Mouse (Mus musculus) hindbrain, postnatal 0 days (tissue): ENCODE measurements around the gene Ecm1. TPM values are rescaled to one million over a fixed set of nuclear protein-coding genes. Genes with fewer than 3 reads are reported as not detected.
A peak's percentile ranks its signal among the peaks of the same experiment; 100 is the strongest.

ENCODE experiments used
- ATAC-seq: fragments of 200-750 bp; cut with Nextera tagmentation; 2 replicates; pipeline ENCODE4 v1.8.0; 2017; ENCODE audit warnings: mild to moderate bottlenecking, moderate TSS enrichment, moderate library complexity
- DNase-seq: peaks from one replicate; pipeline ENCODE4 v3.0.0-alpha.2; 2015; ENCODE audit warnings: low spot score
- H3K27ac ChIP-seq: fragments of 300-500 bp; sonication (generic); 2 replicates; pipeline ENCODE4 v1.5.1; 2014; ENCODE audit warnings: mild to moderate bottlenecking
- H3K27me3 ChIP-seq: fragments of 300-500 bp; sonication (generic); 2 replicates; pipeline ENCODE4 v1.6.1; 2014; ENCODE audit warnings: low read length, mixed read lengths; ENCODE audit not compliant: insufficient read depth
- H3K36me3 ChIP-seq: fragments of 300-500 bp; sonication (generic); 2 replicates; pipeline ENCODE4 v1.6.1; 2014; ENCODE audit warnings: low read length, mixed read lengths; ENCODE audit not compliant: insufficient read depth
- H3K4me1 ChIP-seq: fragments of 300-500 bp; sonication (generic); 2 replicates; pipeline ENCODE4 v1.6.1; 2014; ENCODE audit warnings: antibody characterized with exemption, low read length, mixed read lengths; ENCODE audit not compliant: insufficient read depth
- H3K4me2 ChIP-seq: fragments of 300-500 bp; sonication (generic); 2 replicates; pipeline ENCODE4 v1.6.1; 2014; ENCODE audit warnings: low read depth, mild to moderate bottlenecking, low read length, moderate library complexity, mixed read lengths
- H3K4me3 ChIP-seq: fragments of 300-500 bp; sonication (generic); 2 replicates; pipeline ENCODE4 v1.5.1; 2014; ENCODE audit warnings: low read length
- H3K9ac ChIP-seq: fragments of 300-500 bp; sonication (generic); replicated peaks from 2 replicates; pipeline ENCODE4 v1.6.1; 2014; ENCODE audit warnings: mild to moderate bottlenecking, low read length, moderate library complexity, mixed read lengths
- H3K9me3 ChIP-seq: fragments of 300-500 bp; sonication (generic); 2 replicates; pipeline ENCODE4 v1.6.1; 2016; ENCODE audit warnings: low read length, mixed read lengths
- CTCF ChIP-seq: IDR thresholded peaks from 2 replicates; pipeline ENCODE4 v1.5.1; 2016; ENCODE audit warnings: antibody characterized with exemption, control low read depth, low read depth
- WGBS: fragments of 180-500 bp; shearing (Covaris S2); extraction: QIAGEN DNeasy Blood & Tissue Kit; methylation state at CpG from one replicate; pipeline ENCODE4 v1.1.7; 2014; 5-methylcytosine and 5-hydroxymethylcytosine counted together
- polyA plus RNA-seq: library from polyadenylated mRNA; unstranded; fragments of >200 nt; fragmentation: Nextera tagmentation; extraction: Ambion mirVana; gene quantifications from 2 replicates; pipeline ENCODE4 v1.2.1, GENCODE M21; 2015
- total RNA-seq: library from RNA; depleted of rRNA; stranded (reverse); fragments of >200 nt; gene quantifications from 2 replicates; pipeline ENCODE4 v1.2.3, GENCODE M21; 2014

Ecm1 gene
- total and polyA plus RNA-seq, 2 experiments from 2014 or later: 11.4 TPM

DNA sequence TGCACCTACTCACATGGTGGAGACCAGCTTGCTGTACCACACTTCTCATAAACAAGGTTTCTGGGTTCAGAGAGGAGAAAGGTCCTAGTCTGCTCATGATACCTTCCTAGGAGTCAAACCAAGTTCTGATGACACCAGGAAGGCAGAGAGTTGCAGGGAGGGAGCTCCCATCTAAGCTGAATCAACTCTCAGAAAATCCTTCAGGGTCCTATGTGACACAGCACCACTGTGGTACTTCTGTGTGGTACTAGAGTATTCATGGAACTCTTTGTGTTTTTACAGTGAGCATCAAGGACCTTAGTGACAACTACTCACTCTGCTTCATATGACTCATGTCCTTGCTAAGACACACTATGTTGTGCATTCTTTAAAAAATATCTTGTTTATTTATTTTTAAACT lies 21.3 kb upstream of the Ecm1 start:
- H3K4me2 ChIP-seq: no peak overlapping the region
- ATAC-seq (no peak), DNase-seq (no peak)
- no peaks in the 10 kb centered on the region for H3K9me3 ChIP-seq
- no peaks in the 10 kb centered on the region for H3K4me1 ChIP-seq
- no peak for TF ChIP-seq CTCF
- H3K27ac ChIP-seq: no peak overlapping the region
- H3K27me3 ChIP-seq: no peaks in the 10 kb centered on the region
- peaks cover 21% of the 10 kb centered on the region for H3K36me3 ChIP-seq
- H3K4me3 ChIP-seq: no peak overlapping the region
- no peak overlapping the region for H3K9ac ChIP-seq

DNA sequence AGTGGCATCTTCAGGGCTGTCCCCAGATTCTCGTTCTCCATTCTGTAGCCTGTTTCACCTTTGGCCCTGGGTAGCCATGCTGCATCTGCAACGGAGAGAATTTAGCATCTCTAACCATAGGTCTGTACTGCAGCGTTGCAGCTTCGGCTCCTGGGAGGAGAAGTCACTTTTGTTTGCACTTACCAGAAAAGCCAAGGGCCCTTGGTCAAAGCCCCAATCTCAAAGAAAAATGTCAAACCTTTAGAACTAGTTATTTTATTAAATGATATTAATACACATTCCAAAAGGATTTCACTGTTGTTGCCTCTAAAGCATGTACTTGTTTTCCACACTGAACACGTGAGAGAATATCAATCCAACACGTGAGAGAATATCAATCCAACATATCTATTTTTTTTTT lies 20.7 kb upstream of the Ecm1 start, which contains the start of gene Tars2:
TSS of gene Tars2 (minus strand) at position 101 of the 400 bp plus-strand sequence.
- 87% methylated on average over 6 of the region's 6 CpGs for WGBS
- Histone ChIP-seq H3K4me1 (no peaks in the 10 kb centered on the region), H3K9ac (no peak within 1 kb of the TSS), H3K9me3 (no peaks in the 10 kb centered on the region), H3K27me3 (no peaks in the 10 kb centered on the region), H3K4me3 (no peak within 1 kb of the TSS), H3K27ac (no peak within 1 kb of the TSS), H3K36me3 (peaks cover 16% of the 10 kb centered on the region), H3K4me2 (no peak within 1 kb of the TSS)
- no peak for DNase-seq
- ATAC-seq: no peak
- TF ChIP-seq CTCF: no peak

DNA sequence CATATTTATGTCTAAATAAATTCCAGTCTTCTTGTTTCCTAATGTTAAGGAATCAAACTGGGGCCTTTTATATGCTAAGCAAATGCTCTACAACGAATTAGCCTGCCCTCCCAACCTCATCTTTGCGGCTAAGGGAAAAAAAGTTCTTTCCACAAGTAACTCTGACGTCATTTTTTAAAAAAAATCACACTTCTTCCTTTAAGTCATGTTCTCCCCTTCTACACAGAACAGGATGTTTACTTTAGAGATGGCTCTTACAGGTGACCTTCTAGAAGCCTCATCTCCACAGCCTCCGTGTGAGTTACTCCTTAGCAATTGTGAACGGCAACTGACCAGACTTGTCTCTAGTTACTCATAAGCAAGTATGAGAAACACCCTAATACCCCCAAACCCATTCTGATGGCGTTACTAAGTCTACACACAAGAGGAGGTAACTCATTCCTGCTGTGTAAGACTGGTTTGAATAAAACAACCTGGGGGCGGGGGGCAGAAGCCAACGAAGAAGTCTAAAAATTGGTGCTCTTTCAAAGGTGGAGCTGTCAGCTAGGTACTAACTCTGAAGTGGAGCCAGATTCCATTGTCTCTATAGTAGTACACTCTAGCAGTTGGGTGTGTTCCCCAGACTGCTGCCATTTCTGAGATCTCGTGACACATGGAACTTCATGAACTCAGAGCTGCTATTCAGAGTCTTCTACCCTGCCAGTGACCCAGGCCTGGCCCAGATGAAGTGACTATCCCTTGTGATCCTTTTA lies 19.3 kb upstream of the Ecm1 start:
- Histone ChIP-seq H3K9me3 (no peaks in the 10 kb centered on the region), H3K27me3 (no peaks in the 10 kb centered on the region), H3K27ac (no peak overlapping the region), H3K4me1 (peaks cover 2% of the 10 kb centered on the region; the same call in 1 of the 2 replicates), H3K4me2 (no peak overlapping the region), H3K9ac (no peak overlapping the region), H3K4me3 (no peak overlapping the region), H3K36me3 (peaks cover 1% of the 10 kb centered on the region; the same call in 1 of the 2 replicates)
- no peak for TF ChIP-seq CTCF
- ATAC-seq: no peak
- DNase-seq: no peak
- WGBS: 58% methylated on average over 9 of the region's 9 CpGs

DNA sequence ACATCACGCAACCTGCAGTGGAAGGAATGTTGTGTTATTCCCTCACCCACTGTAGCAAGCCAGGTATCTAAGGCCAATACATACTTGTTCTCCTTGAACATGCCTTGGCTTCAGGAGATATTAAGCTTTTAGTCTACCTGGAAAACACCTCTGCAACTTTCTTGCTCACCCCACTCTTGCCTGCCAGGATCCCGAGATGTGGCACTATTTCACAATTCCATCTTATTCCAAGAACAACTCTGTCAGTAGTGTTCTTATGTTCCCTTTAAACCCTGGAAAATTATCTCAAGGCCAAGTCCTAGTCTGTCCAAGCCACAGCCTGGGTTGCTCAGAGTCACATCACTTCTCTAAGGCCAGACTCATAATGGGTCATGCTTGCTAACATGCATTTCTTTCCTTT lies 17.4 kb upstream of the Ecm1 start:
- no peak for DNase-seq
- no peak overlapping the region for H3K4me2 ChIP-seq
- no peak for ATAC-seq
- no peaks in the 10 kb centered on the region for H3K9me3 ChIP-seq
- H3K9ac ChIP-seq: no peak overlapping the region
- H3K4me1 ChIP-seq: peaks cover 3% of the 10 kb centered on the region; the same call in 1 of the 2 replicates
- WGBS: 82% methylated on average over 2 of the region's 2 CpGs
- H3K27me3 ChIP-seq: no peaks in the 10 kb centered on the region
- H3K4me3 ChIP-seq: no peak overlapping the region
- no peak for TF ChIP-seq CTCF
- H3K36me3 ChIP-seq: peaks cover 6% of the 10 kb centered on the region; the same call in 1 of the 2 replicates
- no peak overlapping the region for H3K27ac ChIP-seq

DNA sequence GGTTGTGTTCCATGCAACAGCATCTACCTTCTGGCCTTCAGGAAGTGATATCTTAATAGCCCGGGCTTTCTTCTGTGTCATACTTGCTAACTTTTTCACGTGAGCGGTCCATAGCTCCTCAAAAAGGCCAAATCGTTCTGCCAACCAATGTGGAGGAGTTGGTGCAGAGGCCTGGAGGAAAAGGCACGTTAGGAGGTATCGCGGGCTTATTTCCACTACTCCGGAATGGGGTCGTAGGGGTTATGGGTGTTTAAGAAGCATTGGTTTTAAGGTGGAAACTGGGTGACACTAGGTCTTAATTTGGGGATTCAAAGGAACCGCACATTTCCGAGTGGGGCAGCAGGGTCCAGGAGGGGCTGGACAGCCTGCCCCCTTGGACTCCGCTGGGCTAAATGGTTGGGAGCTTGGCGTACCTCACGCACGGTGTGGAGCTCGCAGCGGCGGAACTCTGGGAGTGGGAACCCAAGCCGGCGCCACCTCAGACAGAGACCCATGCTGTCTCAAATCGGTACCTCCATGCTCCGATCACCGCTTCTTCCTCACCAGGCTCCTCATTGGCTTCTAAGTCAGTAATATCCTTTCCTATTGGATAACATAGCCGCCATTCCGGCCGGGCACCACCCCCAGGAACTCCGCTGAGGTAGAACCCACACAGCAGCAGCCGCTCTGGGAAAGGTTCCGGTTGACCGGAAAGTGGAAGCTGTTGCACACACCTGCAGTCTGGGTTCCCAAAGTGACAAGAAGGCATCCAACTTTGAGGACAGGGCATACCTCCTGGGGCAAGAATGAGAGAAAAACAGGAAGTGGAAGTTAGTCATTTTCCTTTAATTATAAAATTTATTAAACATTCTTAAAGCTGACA lies 15.2 kb upstream of the Ecm1 start:
- Histone ChIP-seq H3K4me2 (peak overlapping the region; percentile 88), H3K36me3 (peaks cover 28% of the 10 kb centered on the region), H3K9me3 (no peaks in the 10 kb centered on the region), H3K9ac (peak overlapping the region; percentile 58), H3K4me3 (peak overlapping the region; percentile 68), H3K27ac (peak overlapping the region; percentile 65), H3K27me3 (no peaks in the 10 kb centered on the region), H3K4me1 (peaks cover 3% of the 10 kb centered on the region; the same call in 1 of the 2 replicates)
- under 1% methylated on average over 30 of the region's 30 CpGs for WGBS
- peak; percentile 96 for DNase-seq
- TF ChIP-seq CTCF: no peak
- ATAC-seq: peak; percentile 100

DNA sequence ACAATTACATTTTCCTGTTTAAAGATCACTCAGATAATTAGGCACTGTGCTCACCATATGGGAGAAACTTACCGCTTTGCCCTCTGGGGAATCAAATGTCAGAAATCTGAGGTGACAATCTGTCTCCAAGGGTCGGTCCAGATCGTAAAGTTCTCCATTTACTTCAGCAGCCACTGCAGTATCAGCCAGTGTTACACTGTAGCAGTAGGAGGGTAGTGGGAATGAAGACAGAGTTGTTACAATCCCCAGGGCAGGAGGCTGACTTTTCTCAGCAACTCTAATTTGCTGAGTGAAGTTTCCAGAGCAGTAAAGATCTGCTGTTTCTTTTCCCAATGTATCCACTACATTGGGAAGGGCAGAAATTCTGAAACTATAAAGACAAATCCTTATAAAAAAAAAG lies 13.6 kb upstream of the Ecm1 start:
- no peak overlapping the region for H3K4me3 ChIP-seq
- no peaks in the 10 kb centered on the region for H3K9me3 ChIP-seq
- no peaks in the 10 kb centered on the region for H3K27me3 ChIP-seq
- H3K27ac ChIP-seq: no peak overlapping the region
- no peak overlapping the region for H3K4me2 ChIP-seq
- H3K36me3 ChIP-seq: peaks cover 39% of the 10 kb centered on the region
- H3K4me1 ChIP-seq: peaks cover 3% of the 10 kb centered on the region; the same call in 1 of the 2 replicates
- no peak for DNase-seq
- WGBS: 84% methylated on average over 3 of the region's 3 CpGs
- TF ChIP-seq CTCF: no peak
- no peak overlapping the region for H3K9ac ChIP-seq
- no peak for ATAC-seq
